Mouse (Mus musculus): ENCODE data around the gene Epop.

DNA sequence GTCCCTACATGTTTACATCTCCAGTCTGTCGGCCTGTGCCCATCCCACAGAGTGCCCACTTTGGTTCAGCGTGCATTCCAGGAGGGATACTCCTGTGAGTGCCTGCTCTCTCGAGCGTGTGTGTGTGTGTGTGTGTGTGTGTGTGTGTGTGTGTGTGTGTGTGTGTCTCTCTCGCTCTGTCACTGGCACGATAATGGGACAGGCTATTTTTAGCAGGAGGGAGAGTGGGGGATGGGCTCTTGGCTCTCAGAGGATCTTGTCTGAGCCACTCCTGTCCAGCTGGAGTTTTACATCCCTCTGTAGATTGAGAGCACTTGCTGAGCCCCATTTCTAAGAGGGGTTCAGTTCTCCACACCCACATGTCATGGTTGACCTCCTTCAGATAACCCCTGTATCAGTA lies 40.3 kb upstream of the Epop start:
- TF ChIP-seq POLR2A (IDR thresholded peaks at IDR 0.05; ENCODE audit: borderline replicate concordance, control insufficient read depth, low read depth, low read length) (no peak), CTCF (IDR thresholded peaks at IDR 0.05; ENCODE audit: control insufficient read depth, insufficient read depth, low read length) (no peak)

All from bone marrow, adult 2 months (tissue).